Mouse (Mus musculus) gastrocnemius, postnatal 10 days (tissue): ENCODE measurements at regions not wholly inside any gene's neighbourhood (a gene's known extent, or its start where the extent isn't known, plus 50 kb on each side); places are given as distances from the start of the nearest gene placed in this dataset.

Source experiments
- DNase-seq: peaks from one replicate; pipeline ENCODE4 v3.0.0; 2021; ENCODE audit warnings: mixed read lengths

DNA sequence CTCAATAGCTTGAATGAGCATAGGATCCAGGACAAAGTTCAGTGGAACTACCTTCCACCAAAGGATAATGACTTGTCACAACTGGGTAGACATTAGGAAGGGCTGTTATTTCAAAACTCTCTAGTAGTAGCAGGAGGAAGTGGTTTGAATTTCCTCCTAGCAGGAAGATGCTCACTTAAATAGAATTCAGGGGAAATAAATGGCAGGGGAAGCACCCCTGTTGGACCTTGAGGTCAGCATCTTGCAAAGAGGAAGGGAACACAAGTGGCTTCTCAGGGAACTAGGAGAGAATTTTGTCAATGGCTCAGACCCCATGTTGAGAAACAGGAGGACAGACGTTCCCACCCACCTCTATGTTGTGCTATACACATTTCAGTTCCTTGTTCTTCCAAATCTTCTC is 178.4 kb upstream of the Jun start:
- no peak for DNase-seq

DNA sequence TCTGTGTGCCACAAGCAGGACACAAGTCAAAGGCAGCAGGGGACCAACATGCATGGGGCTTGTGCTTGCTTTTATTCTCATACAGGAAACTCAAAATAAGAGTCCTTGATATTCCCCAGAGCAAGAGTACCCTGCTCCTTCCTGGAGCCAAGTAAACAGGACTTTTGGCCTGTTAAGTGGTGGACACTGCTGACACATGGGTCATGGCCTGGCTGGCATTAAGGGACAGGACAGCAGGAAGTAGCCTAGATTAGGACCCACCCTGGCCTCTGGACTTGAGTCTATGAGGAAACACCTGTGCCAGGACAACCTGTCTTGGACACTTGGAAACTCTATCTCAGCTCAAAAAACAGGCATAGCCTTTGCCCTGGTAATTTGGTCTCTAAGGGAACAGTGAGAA is 181.0 kb upstream of the Jun start:
- DNase-seq: no peak

DNA sequence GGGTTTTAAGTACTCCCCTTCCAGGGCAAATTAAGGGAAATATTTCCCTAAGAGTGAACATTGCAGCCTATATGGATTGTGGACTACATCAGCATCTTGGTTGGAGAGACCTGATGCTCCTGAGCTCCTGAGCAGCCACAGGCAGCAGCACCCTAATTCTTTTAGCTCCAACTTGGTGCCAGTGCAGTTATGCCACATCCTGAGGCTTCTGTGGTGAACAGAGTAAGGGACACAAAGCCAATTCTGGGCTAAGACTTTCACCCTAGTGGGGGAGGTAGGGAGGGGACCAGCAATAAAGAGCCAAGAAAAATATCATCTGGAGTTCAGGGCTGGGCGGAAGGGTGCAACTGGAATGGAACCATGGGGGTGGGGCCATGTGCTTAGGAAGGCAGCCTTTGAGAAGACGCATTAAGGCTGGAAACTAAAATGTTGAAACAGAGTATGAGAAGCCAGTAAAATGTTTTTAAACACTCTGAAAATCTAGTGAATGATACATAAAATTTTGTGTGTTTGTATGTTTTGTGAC is 182.1 kb upstream of the Jun start:
- no peak for DNase-seq

DNA sequence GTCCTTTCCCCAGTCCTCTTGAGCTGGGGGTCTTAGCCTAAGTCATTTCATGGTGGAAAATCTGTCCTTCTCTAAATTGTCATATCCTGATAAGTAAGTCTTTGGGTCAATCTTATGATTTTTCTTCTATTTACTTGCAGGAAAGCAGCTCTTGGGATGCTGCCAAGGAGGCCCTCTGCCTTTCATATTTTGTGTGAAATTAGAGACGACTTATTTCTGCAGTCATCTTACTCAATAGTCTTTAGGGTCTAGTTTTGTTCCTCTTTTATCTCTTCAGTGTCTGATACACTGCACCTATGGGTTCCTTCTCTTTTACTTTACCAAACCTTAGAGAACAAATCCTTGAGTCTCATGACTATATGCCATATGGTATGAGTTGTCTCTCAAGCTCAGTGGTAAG is 196.0 kb upstream of the Jun start:
- DNase-seq: peak; percentile 10

DNA sequence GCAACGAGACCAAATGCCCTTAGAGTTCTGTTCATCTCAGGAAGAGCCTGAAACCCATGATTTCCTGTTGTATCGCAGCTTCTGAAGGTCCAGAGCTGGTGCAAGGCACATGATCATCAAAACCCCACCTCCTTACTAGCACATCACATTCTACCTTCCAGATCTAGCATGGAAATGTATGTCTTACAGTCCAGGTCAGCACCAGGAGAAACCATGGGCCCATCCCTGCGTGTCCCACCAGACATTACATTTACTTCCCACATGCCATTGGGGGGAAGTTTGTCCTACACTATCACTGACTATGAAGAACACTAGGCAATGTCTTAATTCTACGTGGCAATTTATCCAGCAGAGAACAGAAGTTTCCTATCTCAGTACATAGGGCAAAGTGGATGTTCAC is 197.0 kb upstream of the Jun start:
- no peak for DNase-seq

GRCm38 (mm10) chr4:95250083-95250482 is 198.1 kb upstream of the Jun start:
- no peak for DNase-seq

- DNase-seq: no peak
Measured at GRCm38 (mm10) chr4:95269766-95270165, 217.7 kb upstream of the Jun start.

- DNase-seq: no peak
Measured at GRCm38 (mm10) chr4:95270389-95270788, 218.4 kb upstream of the Jun start.

DNA sequence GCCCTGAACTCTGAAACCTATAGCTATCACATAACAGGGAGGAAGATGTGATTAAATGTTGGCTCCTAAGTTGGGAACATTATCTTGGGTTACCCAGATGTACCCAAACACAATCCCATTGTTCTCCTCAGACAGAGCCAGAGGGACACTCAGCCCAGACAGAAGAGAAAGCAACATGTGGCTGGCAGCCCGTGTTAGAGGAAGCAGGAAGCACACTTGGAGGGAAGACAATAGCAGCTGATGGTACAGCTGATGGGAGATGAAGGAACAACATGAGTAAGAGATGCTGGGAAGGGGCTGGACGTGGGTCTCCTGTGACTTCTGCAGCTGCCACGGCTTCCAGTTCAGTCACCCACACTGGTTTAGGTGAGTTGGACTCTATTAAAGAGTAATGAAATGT is 224.2 kb upstream of the Jun start:
- DNase-seq: no peak

DNA sequence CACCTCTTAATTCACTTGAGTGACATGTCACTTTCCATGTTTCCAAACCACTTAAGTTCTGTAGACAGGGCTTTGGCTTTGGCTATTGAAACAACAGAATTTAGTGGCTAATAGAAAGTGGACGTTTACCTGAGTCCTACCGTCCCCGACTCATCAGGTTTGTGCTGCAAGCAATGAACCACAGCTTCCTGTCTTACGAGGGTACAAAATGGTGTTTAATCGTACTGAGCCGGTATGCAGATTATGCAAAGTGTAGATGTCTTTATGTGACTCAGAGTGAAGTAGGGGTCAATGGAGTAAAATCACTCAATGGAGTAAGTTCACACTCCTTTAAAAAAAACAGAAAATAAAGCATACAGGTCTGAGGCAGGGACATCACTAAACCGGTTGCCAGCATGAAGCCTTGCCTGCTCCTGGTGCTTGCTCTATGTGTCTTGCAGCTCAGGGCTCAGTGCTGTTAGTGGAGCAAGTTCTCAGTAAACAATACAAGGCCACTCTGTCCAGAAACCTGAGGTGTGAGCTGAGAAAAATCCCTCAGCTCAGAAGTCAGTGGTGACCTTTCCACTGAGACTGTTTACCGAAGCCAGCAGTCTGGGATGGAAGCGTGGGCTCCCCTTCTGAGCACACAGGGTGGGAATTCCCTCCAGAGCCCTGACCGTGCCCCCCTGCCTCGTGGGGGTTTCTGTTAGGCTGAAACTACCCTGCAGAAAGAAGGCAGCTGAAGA is 226.1 kb upstream of the Jun start:
- no peak for DNase-seq

- peak; percentile 20 for DNase-seq
Measured at GRCm38 (mm10) chr4:95278714-95279095, 226.7 kb upstream of the Jun start.

DNA sequence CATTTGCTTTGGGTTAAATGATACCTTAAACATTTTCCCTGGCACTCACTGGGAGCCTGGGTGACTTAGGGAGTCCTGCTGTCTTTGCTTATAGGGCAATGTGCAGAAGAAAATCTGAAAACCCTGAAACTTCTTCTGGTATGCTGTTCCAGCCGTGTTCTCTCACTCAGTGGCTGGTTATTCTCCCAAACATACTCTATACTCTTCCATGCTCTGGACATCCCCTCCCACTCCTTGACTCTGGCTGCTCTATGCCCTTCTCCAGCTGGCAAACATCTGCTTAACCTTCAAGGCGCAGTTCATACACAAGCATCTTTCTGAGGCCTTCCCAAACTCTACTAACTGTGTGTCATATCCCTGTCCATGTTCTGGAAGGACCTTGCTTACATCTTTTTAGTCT is 227.2 kb upstream of the Jun start:
- DNase-seq: no peak

- no peak for DNase-seq
Measured at GRCm38 (mm10) chr4:95282083-95282482, 230.1 kb upstream of the Jun start.

- no peak for DNase-seq
Measured at GRCm38 (mm10) chr4:95283789-95284188, 231.8 kb upstream of the Jun start.

DNA sequence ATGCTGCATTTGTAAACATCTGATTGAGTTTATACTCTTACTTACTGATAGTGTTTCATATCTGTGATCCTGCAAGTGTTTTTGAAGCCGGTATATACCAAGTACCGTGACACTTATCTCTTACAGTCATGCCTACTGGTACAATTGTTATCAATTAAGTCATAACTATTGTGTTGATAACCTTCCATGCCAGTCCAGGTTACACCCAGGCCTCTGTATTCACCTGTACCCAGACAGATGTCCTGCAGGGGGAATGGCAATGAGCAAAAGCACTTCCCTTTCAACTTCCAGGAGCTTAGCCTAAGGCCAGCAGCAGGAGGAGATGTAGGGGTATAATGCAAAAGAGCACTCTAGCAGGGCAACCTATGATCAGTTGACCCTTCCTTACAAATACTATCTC is 232.2 kb upstream of the Jun start:
- no peak for DNase-seq

GRCm38 (mm10) chr4:95284696-95285095 is 232.7 kb upstream of the Jun start:
- DNase-seq: no peak

GRCm38 (mm10) chr4:95290321-95290720 is 238.3 kb upstream of the Jun start:
- no peak for DNase-seq

DNA sequence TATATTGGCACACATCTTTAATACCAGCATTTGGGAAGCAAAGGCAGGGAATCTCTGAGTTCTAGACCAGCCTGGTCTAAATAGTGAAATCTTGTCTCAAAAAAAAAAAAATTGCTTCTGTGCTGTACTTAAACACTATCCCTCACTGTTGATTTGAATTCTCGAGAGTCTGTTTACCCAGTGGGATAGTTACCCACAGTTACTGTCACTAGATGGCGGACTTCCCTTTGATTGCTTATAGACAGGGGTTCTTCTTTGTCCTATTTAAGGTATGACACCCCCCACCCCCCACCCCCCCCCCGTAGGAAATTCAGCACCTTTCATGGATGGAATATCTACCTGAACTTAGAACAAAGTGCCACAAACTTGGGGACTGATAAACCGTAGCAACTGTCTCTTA is 242.1 kb upstream of the Jun start:
- no peak for DNase-seq

DNA sequence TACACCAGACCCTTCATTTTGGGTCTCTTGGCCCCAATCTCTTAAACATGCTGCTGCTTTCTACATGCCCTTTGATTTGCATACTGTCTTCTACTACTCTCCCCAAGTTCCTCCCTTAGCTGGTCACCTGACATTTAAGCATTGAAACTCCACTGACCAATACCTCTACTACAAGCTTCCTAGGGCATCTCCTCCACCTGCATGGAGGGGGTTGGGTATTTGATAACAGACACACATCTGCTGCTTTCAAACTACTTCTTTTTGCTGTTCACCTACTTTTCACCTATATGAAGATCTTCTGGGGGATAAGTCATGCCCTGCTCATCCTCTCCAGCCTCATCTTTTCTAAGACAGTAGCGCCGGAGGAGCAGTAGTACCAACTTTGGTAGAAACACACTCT is 249.9 kb upstream of the Jun start:
- no peak for DNase-seq

GRCm38 (mm10) chr4:95303337-95303736 is 251.3 kb upstream of the Jun start:
- DNase-seq: peak; percentile 17

DNA sequence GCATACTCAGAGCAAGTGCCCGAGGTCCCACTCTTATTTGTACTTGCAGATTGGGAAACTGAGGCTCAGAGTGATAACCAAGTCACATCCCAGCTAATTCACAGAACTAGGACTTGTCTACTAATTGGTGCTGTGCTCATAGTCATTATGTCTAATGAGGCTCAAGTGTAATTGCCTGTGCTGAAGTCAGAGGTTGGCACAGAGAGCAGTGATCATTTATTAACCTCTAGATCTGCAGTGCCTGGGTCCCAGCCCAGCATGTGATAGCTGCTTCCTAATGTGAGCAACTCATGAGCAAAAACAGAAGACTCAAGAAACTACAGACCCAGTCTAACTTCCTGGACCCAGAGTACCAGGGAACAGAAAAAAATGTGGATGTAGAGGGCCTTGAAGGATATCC is 252.0 kb upstream of the Jun start:
- no peak for DNase-seq

DNA sequence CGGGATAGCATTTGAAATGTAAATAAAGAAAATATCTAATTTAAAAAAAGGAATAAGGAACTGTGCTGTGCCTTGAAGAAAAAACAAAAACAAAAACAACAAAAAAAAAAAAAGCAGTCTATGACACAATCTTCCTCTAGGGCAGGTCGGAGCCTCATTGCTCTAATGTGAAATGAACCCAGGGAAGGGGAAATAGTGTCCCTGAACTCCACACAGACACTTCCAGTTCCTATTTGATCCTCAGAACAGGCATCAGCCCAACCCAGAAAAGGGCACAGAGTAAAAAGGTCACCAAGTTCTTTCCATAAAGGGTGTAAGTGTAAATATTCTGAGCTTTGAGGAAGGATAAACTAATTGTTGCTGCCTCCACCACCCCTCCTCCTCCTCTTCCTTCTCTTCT is 250.2 kb upstream of the Fggy start:
- no peak for DNase-seq

DNA sequence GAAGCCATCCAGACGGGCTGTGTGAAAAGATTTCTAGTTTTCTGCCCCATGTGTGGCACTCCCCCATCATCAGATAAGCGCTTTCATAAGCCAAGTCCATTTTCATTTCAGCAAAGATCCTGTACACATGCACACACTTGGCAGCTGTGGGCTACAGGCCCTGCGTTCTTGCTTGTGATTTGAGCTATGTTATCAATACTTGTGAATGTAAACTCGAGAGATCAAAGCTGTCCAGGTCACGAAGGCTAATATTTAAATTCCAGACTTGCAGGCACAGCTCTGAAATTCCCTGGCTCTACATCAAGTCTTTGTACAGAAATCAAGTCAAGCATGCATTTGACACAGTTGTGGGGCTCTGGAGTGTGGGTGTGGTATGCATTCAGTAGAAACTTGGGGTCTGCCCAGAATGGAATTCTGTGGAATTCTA is 248.8 kb upstream of the Fggy start:
- DNase-seq: no peak

- DNase-seq: no peak
Measured at GRCm38 (mm10) chr4:95310410-95310809, 246.9 kb upstream of the Fggy start.

DNA sequence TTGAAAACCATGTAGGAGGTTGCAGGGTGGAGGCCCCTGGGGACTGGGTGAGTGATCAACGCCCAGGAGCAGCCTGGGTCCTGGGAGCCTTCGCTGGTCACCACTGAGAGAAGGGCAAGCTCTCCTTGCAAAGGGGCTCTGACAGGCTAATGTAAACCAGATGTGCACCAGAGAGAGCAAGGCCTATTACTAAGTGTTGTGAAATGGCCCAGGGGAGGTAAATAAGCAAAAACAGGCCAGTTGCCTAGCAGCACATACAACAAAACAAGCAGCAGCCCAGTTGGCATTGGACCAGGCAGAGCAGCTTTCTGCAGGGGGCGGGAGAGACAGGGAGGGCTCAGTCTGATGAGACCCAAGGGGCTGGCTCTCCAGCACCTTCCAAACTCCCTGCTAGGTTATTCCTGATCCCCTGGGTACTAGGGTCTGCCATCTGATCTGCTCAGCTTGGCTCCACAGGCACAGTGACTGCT is 239.5 kb upstream of the Fggy start:
- peak; percentile 83 for DNase-seq
